Mouse (Mus musculus) adrenal gland, adult 10 weeks (tissue): Measurements from ENCODE around the gene Sh2d3c. TPM values are rescaled to one million over a fixed set of nuclear protein-coding genes. Genes with fewer than 3 reads are reported as not detected.

Experiments
- polyA plus RNA-seq: library from polyadenylated mRNA; stranded (reverse); fragments of 350-450 nt; fragmentation: Illumina TruSeq; extraction: RNeasy Lipid Tissue Mini Kit (QIAGEN cat#74804); gene quantifications from one replicate; pipeline ENCODE4 v1.2.3, GENCODE M21; 2014; ENCODE audit warnings: low read depth, low replicate concordance

Gene Sh2d3c
- 0.52 TPM for polyA plus RNA-seq

DNA sequence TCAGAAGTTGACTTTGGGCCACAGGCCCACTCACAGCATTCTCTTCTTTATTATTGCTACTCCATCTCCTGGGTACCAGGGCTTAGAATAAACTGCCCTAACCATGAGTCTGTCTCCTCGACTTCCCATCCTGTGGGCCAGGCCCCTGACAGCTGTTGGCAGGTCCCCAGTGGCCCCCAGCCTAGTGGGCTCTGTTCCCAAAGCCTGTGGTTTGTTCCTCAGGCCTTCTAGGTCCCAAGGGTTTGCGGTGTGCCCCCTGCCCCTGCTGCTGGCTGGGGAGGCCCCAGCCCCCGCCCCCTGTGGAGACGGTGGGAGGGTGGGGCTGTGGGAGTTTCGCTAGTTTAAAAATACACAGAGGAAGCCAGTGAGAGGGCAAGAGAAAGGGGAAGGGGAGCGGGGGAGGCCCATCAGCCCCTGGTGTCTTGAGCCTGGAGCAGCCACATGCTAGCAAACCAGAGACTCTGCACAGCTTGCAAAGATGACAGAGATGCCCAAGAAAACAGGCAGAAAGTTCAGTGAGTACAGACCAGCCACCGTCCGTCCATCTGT, at the start of gene Sh2d3c:
TSS of gene Sh2d3c (plus strand) at position 375 of the 549 bp plus-strand sequence.

DNA sequence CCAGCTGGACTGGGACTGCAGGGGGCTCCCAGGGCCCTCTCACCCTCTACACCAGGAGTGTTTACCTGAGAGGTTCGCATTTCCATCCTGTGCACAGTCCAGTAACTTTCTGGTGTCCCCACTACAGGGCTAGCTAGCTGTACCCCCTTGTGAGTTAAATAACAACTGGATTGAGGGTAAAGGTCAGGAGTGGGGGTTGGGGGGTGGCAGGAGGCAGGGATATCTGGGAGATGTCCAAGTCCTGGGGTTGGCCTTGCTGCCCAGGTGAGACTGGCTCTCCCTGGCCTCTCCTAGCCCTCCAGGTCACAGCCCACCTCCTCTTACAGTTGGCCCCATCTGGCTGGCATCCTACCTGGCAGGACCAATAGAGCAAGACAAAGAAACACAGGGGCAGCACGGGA, 16.8 kb upstream of the Sh2d3c start, which contains the start of gene Fpgs:
TSS of gene Fpgs (minus strand) at position 125 of the 401 bp plus-strand sequence.

DNA sequence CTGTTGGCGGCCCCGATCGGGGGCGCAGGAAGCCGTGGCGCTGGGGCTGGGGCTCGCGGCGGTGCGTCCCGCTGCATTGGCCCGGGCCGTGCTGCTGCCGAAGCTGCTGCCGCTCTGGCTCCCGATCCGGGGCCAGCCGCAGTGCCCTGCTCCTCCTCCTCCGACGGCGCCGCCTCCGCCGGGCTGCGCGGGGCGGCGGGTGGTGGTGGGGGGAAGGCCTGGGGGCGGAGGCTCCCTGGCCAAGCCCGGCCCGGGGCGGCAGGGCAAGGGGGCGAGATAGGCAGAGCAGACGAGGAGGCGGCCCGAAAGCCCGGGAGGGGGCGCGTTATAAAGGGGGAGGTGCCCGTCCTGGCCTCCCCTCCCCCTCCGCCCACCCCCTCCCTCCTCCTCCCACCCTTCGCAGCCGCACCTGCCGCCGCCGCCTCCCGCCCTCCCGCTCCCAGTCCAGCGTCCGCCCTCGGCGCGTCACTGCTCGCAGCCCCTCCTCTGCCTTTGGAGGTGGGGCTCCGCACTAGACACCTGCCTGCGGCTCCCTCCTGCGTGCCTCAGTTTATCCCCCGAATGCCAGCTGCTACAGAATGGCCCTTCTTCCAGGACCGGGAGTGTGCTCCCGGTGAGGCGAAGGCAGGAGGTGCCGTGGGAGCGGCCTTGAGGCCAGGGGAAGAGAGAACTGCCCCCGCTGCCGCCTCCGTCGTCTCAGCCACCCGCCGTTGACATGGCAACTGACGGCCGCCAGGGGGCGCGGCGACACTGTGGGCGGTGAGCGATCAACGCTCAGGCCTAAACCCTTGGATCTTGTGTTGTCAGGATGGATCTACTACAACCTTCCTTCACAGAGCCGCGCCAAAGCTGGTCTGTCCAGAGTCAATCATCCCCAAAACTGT, 7.7 kb upstream of the Sh2d3c start, which contains the start of gene Cdk9:
TSS of gene Cdk9 (minus strand) at position 143 of the 884 bp plus-strand sequence.

DNA sequence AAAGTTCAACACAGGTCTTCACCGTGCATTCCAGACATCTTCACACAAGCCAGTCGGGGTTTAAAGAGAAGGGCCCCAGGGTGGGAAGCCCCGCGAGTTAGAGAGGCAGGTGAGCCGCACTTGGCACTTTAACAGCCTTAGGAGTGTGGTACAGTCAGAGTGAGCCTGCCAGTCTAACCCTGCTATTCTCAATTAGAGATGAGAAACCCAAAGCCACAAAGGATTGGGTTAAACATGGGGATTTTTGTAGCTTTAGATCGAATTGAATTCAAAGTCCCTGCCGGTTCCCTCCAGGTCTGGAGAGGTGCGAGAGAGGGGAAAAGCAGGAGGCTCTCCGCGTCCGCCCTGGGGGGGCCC, 20.0 kb downstream of the Sh2d3c start, which contains the start of gene 6330409D20Rik:
TSS of gene 6330409D20Rik (minus strand) at position 101 of the 357 bp plus-strand sequence.

DNA sequence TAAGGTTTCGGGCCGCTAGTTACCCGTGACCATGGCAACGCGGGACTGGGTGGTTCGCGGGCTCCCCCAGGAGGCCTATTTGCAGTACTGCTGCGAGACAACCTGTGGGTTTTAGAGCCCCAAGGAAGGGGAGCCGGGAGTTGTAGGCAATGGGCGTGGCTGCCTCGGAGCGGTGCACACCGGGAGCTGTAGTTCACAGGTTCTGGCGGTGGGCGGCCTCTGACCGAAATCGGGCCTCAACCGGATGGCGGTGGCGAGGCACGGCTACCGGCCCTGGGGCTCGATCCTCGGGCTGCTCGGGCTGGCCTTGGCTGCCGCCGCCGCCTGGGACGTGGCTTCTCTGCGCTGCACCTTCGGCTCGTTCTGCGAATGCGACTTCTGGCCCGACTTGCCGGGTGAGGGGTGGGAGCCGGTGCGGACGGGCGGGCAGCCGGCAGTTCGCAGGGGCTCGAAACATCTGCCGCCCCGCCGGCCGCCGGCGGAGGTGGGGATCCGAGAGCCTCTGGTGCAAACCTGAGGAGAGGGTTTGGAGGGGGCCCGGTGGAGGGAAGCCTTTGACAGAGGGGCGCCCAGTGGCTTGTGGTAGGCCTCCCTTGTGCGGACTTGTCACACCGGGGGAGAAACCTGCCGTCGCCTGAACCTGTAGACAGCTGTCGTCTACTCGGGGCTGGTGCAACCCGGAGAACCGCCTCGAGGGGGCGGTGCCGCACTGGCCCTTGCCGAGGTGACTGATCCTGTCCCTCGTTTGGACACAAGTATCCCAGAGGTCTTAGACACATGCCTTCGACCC, 36.4 kb downstream of the Sh2d3c start, which contains the start of gene Tor2a:
TSS of gene Tor2a (plus strand) at position 179 of the 790 bp plus-strand sequence.

DNA sequence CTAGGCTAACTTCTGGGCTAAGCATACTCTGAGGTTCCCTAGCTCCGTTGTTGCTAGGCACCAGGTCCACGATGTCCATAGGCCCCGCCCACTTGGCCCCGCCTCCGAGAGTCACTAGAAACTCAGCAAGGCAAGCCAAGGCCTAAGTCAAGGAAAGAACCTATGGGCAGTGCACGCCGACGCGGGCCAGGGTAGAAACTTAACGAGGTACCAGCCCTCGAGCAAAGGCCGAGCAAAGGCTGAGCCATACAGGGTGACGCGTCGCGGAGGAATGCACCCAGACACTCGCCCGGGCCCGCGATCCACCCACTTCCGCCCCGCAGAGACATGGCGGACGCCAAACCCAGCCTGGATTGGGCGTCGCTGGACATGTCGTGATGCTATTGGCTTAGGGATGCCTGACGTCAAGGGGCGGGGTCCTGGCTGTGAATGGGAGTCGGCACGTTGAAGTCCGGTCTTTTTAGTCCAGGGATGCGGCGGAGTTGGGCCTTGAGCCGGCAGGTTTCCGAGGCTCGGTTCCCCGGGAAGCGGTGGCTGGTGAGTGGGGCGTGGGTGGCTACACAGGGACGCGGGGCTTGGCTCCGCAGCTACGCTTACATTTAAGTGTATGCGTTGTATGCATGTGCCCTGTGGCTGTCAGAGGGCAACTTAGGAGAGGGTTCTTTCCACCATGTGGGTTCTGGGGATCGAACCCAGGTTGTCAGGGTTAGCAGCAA, 54.7 kb downstream of the Sh2d3c start, which contains the start of the genes Ttc16 and Ptrh1:
TSS of gene Ttc16 (minus strand) at position 275 of the 716 bp plus-strand sequence.
TSS of gene Ptrh1 (plus strand) at position 428 of the 716 bp plus-strand sequence.

DNA sequence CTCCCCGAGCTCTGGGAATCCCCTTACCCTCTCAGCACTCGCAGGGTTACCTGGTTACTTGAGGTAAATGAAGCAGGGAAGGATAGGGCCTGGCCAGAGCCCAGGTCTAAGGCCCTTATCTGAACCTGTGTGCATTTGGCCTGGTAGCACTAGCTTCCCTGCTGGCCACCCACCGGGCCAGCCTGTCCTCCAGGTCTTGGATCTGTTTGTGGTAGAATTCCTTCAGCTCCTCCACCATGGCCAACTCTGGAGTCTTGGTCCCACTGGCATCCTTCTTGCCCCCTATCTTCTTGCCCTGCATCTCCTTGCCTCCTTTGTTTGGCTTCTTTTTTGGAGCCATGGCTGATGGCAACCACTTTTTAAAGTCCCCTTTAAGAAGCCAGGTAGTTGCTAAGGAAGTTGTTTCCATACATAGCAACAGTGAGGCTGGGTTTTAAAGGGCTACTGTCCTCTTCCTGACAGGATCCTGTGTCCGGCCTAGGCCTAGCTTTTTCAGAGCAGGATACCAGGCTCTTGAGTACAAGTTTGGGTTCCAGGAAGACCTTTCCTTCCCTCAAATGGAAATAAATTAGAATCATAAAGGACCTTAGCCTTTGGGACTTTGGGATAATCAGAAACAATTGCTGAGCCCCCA, 63.3 kb downstream of the Sh2d3c start, which contains the start of gene Cfap157:
TSS of gene Cfap157 (minus strand) at position 381 of the 634 bp plus-strand sequence.

Other genes with a start within 250 kb of the Sh2d3c start
- gene Fam102a, start 185.7 kb upstream of the Sh2d3c start, polyA plus RNA-seq, result 8.6 TPM
- gene Dpm2, start 150.2 kb upstream of the Sh2d3c start, polyA plus RNA-seq, result 2.4 TPM
- not detected for gene Pip5kl1, start 146.3 kb upstream of the Sh2d3c start, polyA plus RNA-seq
- gene 9430097D07Rik, start 145.4 kb upstream of the Sh2d3c start, polyA plus RNA-seq, result not detected
- 0.87 TPM for gene St6galnac4, start 134.0 kb upstream of the Sh2d3c start, polyA plus RNA-seq
- 7.6 TPM for gene St6galnac6, start 121.3 kb upstream of the Sh2d3c start, polyA plus RNA-seq
- 9.0 TPM for gene Ak1, start 99.3 kb upstream of the Sh2d3c start, polyA plus RNA-seq
- 3.0 TPM for gene Eng, start 74.5 kb upstream of the Sh2d3c start, polyA plus RNA-seq
- not detected for gene Fpgs, start 16.9 kb upstream of the Sh2d3c start, polyA plus RNA-seq
- 45.2 TPM for gene Cdk9, start 8.0 kb upstream of the Sh2d3c start, polyA plus RNA-seq
- gene 6330409D20Rik, start 20.0 kb downstream of the Sh2d3c start, polyA plus RNA-seq, result not detected
- gene Tor2a, start 36.2 kb downstream of the Sh2d3c start, polyA plus RNA-seq, result 0.64 TPM
- gene Ttc16, start 54.6 kb downstream of the Sh2d3c start, polyA plus RNA-seq, result not detected
- gene Ptrh1, start 54.7 kb downstream of the Sh2d3c start, polyA plus RNA-seq, result 0.70 TPM
- gene Cfap157, start 63.4 kb downstream of the Sh2d3c start, polyA plus RNA-seq, result not detected
- gene Stxbp1, start 126.2 kb downstream of the Sh2d3c start, polyA plus RNA-seq, result 8.2 TPM
- 0.47 TPM for gene Fam129b, start 155.1 kb downstream of the Sh2d3c start, polyA plus RNA-seq
- gene Rpl12, start 240.5 kb downstream of the Sh2d3c start, polyA plus RNA-seq, result 137 TPM
- 10.0 TPM for gene Lrsam1, start 240.6 kb downstream of the Sh2d3c start, polyA plus RNA-seq